Comparison of ENCODE assay signal across 20 mouse cellular contexts in genomic region chr8:94364686-94365312, GRCm38 (mm10). TPM values are rescaled to one million over a fixed set of nuclear protein-coding genes. Genes with fewer than 3 reads are reported as not detected.
DNase-seq lines count a peak whose midpoint lies in the region; ATAC-seq and TF ChIP-seq lines count a peak whose summit lies in the region.
"Had no signal": no experiment of that assay in that cellular context is flagged by ENCODE, and none has a peak within 500 bp of the region (broad histone marks: within the 10 kb centered on the region; RNA-seq: fewer than 3 reads in every experiment).

No protein-coding gene starts in this region.

- no peak for ATAC-seq in liver, embryonic 11.5 days (replicated peaks; ENCODE audit: low FRiP score)
- ATAC-seq: forebrain, postnatal 0 days; intestine, embryonic 15.5 days; midbrain, embryonic 15.5 days had no signal

- H3K4me2 ChIP-seq in liver, embryonic 11.5 days, result no peak overlapping the region
- H3K4me2 ChIP-seq: embryonic facial prominence, embryonic 12.5 days; hindbrain, embryonic 13.5 days; intestine, embryonic 15.5 days; limb, embryonic 12.5 days; lung, embryonic 14.5 days; midbrain, embryonic 15.5 days had no signal

- no peaks in the 10 kb centered on the region for H3K27me3 ChIP-seq in liver, adult 2 months (ENCODE audit: control insufficient read depth, insufficient read depth, low read length)
- no peaks in the 10 kb centered on the region for H3K27me3 ChIP-seq in liver, embryonic 11.5 days (replicated peaks; ENCODE audit: control insufficient read depth, insufficient read depth, low read length)
- H3K27me3 ChIP-seq: embryonic facial prominence, embryonic 12.5 days; hindbrain, embryonic 13.5 days; intestine, embryonic 15.5 days; limb, embryonic 12.5 days; midbrain, embryonic 15.5 days had no signal

- no peak overlapping the region for H3K4me3 ChIP-seq in gastrocnemius, adult 2 months
- no peak overlapping the region for H3K4me3 ChIP-seq in liver, adult 2 months (ENCODE audit: insufficient read depth, low read depth, low read length)
- no peak overlapping the region for H3K4me3 ChIP-seq in liver, embryonic 11.5 days (ENCODE audit: low read depth, low read length)
- H3K4me3 ChIP-seq: embryonic facial prominence, embryonic 12.5 days; hindbrain, embryonic 13.5 days; intestine, embryonic 15.5 days; layer of hippocampus, adult 2 months; limb, embryonic 12.5 days; midbrain, embryonic 15.5 days had no signal

- no peak for TF ChIP-seq CTCF in gastrocnemius, adult 2 months (IDR thresholded peaks at IDR 0.05)
- TF ChIP-seq CTCF in liver, adult 2 months (IDR thresholded peaks at IDR 0.05; ENCODE audit: low read depth, low read length), result no peak

- no peaks in the 10 kb centered on the region for H3K36me3 ChIP-seq in liver, adult 2 months (ENCODE audit: control insufficient read depth, insufficient read depth, low read length)
- no peaks in the 10 kb centered on the region for H3K36me3 ChIP-seq in liver, embryonic 11.5 days (ENCODE audit: control insufficient read depth, insufficient read depth, low read length)
- H3K36me3 ChIP-seq: embryonic facial prominence, embryonic 12.5 days; hindbrain, embryonic 13.5 days; intestine, embryonic 15.5 days; limb, embryonic 12.5 days; midbrain, embryonic 15.5 days had no signal

- H3K79me2 ChIP-seq in liver, adult 2 months (ENCODE audit: control insufficient read depth, insufficient read depth, low read length), result no peaks in the 10 kb centered on the region

- peaks cover 33% of the 10 kb centered on the region for H3K4me1 ChIP-seq in liver, adult 2 months (ENCODE audit: control insufficient read depth, insufficient read depth, low read length)
- H3K4me1 ChIP-seq in liver, embryonic 11.5 days (replicated peaks; ENCODE audit: control insufficient read depth, insufficient read depth, low read length), result peaks cover 3% of the 10 kb centered on the region; the same call in 1 of the 2 replicates
- H3K4me1 ChIP-seq: embryonic facial prominence, embryonic 12.5 days; hindbrain, embryonic 13.5 days; midbrain, embryonic 15.5 days had no signal

- TF ChIP-seq POLR2A in liver, adult 2 months (IDR thresholded peaks at IDR 0.05; ENCODE audit: extremely low read depth, insufficient read depth, low read length), result no peak

- intact Hi-C loops in gastrocnemius, adult 2 months (cut with DNase I), result loop anchor here (2.0 kb wide), 1 partner anchor 20 kb away; no protein-coding TSS in a partner anchor
- intact Hi-C loops in left cerebral cortex, postnatal 10 days (cut with DNase I), result no loop called here

- no peaks in the 10 kb centered on the region for H3K9me3 ChIP-seq in liver, embryonic 11.5 days (ENCODE audit: control insufficient read depth, low read length)
- H3K9me3 ChIP-seq: embryonic facial prominence, embryonic 12.5 days; hindbrain, embryonic 13.5 days; intestine, embryonic 15.5 days; limb, embryonic 12.5 days; midbrain, embryonic 15.5 days had no signal

- WGBS in liver, adult 2 months, result 64% methylated on average over 6 of the region's 6 CpGs
- WGBS in liver, embryonic 11.5 days, result 81% methylated on average over 6 of the region's 6 CpGs

- H3K9ac ChIP-seq in liver, adult 2 months (ENCODE audit: low read depth, low read length), result no peak overlapping the region
- H3K9ac ChIP-seq in liver, embryonic 11.5 days (ENCODE audit: low read depth, low read length), result no peak overlapping the region
- H3K9ac ChIP-seq: embryonic facial prominence, embryonic 12.5 days; forebrain, postnatal 0 days; hindbrain, embryonic 13.5 days; intestine, embryonic 15.5 days; limb, embryonic 12.5 days; lung, embryonic 14.5 days; midbrain, embryonic 15.5 days had no signal

- DNase-seq in gastrocnemius, adult 2 months, result no peak
- no peak for DNase-seq in gastrocnemius, adult 18-20 months (ENCODE audit: low spot score)
- DNase-seq in liver, adult 2 months (ENCODE audit: extremely low read depth, low read depth, low spot score), result no peak
- no peak for DNase-seq in liver, embryonic 11.5 days (ENCODE audit: low spot score)
- peak; percentile 37 for DNase-seq in thymus, postnatal 4 days
- DNase-seq in thymus, postnatal 25 days, result no peak
- DNase-seq in left cerebral cortex, postnatal 10 days (ENCODE audit: extremely low spot score in 1 of 2, low spot score in 2 of 2), result no peak
- no peak for DNase-seq in layer of hippocampus, adult 18-20 months (ENCODE audit: low spot score in 2 of 2)
- DNase-seq: cerebellum, adult 9-10 months; forebrain, postnatal 0 days; gastrocnemius, postnatal 10 days had no signal

- peak overlapping the region; percentile 78; the same call in 1 of the 2 replicates for H3K27ac ChIP-seq in gastrocnemius, adult 2 months
- H3K27ac ChIP-seq in liver, adult 2 months (replicated peaks; ENCODE audit: insufficient read depth, low read depth, low read length), result peak overlapping the region; percentile 70
- no peak overlapping the region for H3K27ac ChIP-seq in liver, embryonic 11.5 days (ENCODE audit: low read depth, low read length)
- H3K27ac ChIP-seq: embryonic facial prominence, embryonic 12.5 days; hindbrain, embryonic 13.5 days; intestine, embryonic 15.5 days; limb, embryonic 12.5 days; midbrain, embryonic 15.5 days had no signal

RNA-seq across cellular contexts. Expression of gene Herpud1, which starts 21.4 kb away (rescaled TPM):
- 100 to 1,000 TPM; 111 to 117 TPM for total RNA-seq in gastrocnemius, adult 2 months (2021)
- 100 to 1,000 TPM; 102 to 108 TPM for total RNA-seq in gastrocnemius, adult 18-20 months (2021)
- 575 and 759 TPM in 2 replicates for total RNA-seq in liver, adult 2 months (2014; rRNA removed)
- 421 and 468 TPM in 2 replicates for polyA plus RNA-seq in liver, adult 2 months (2012; rRNA removed)
- polyA plus RNA-seq in liver, embryonic 11.5 days (2014; fragmentation: Nextera tagmentation; extraction: Ambion mirVana), result 110 and 115 TPM in 2 replicates
- 10 to 100 TPM; 41.5 to 44.3 TPM for total RNA-seq in left cerebral cortex, postnatal 10 days (2021)
- 10 to 100 TPM; 66.6 to 76.8 TPM for total RNA-seq in layer of hippocampus, adult 18-20 months (2021)

RNA-seq across cellular contexts. Expression of gene Slc12a3, which starts 35.8 kb away (rescaled TPM):
- total RNA-seq in gastrocnemius, adult 2 months (2021), result not detected
- total RNA-seq in gastrocnemius, adult 18-20 months (2021), result under 1 TPM in 1 of 2 experiments, not detected in 1; 0.18 TPM
- 0.18 and 0.47 TPM in 2 replicates for total RNA-seq in liver, adult 2 months (2014; rRNA removed)
- polyA plus RNA-seq in liver, adult 2 months (2012; rRNA removed), result 0.04 and 0.05 TPM in 2 replicates
- not detected in 2 replicates for polyA plus RNA-seq in liver, embryonic 11.5 days (2014; fragmentation: Nextera tagmentation; extraction: Ambion mirVana)
- under 1 TPM; 0.30 to 0.62 TPM for total RNA-seq in left cerebral cortex, postnatal 10 days (2021)
- total RNA-seq in layer of hippocampus, adult 18-20 months (2021), result under 1 TPM; 0.25 to 0.46 TPM
- total RNA-seq: gastrocnemius, postnatal 10 days had no signal
- polyA plus RNA-seq: activated CD4-positive, CD25-positive, alpha-beta regulatory T cell, adult 4 months; limb, embryonic 12.5 days; lung, embryonic 14.5 days; stomach, embryonic 14.5 days had no signal
